Mouse (Mus musculus) heart, embryonic 10.5 days (tissue): Measurements from ENCODE around the gene Banf2. TPM values are rescaled to one million over a fixed set of nuclear protein-coding genes. Genes with fewer than 3 reads are reported as not detected.

ENCODE experiments used
- DNase-seq: peaks from one replicate; pipeline ENCODE4 v3.0.0-alpha.2; 2017; ENCODE audit warnings: low spot score
- H3K27ac ChIP-seq: fragments of 300-500 bp; sonication (generic); 2 replicates; pipeline ENCODE4 v1.5.1; 2016; ENCODE audit warnings: mild to moderate bottlenecking
- H3K27me3 ChIP-seq: fragments of 300-500 bp; sonication (generic); 2 replicates; pipeline ENCODE4 v1.6.1; 2016; ENCODE audit warnings: mild to moderate bottlenecking; ENCODE audit not compliant: poor library complexity, insufficient read depth, severe bottlenecking
- H3K36me3 ChIP-seq: fragments of 300-500 bp; sonication (generic); 2 replicates; pipeline ENCODE4 v1.6.1; 2016; ENCODE audit warnings: mild to moderate bottlenecking, moderate library complexity
- H3K4me1 ChIP-seq: fragments of 300-500 bp; sonication (generic); 2 replicates; pipeline ENCODE4 v1.6.1; 2016; ENCODE audit warnings: mild to moderate bottlenecking
- H3K4me3 ChIP-seq: fragments of 300-500 bp; sonication (generic); 2 replicates; pipeline ENCODE4 v1.5.1; 2016; ENCODE audit warnings: mild to moderate bottlenecking, moderate library complexity
- H3K9me3 ChIP-seq: fragments of 300-500 bp; sonication (generic); 2 replicates; pipeline ENCODE4 v1.6.1; 2016; ENCODE audit warnings: mild to moderate bottlenecking, moderate library complexity
- WGBS: fragments of 180-500 bp; shearing (Covaris S2); methylation state at CpG from one replicate; pipeline ENCODE4 v1.1.7; 2016; 5-methylcytosine and 5-hydroxymethylcytosine counted together
- polyA plus RNA-seq: library from polyadenylated mRNA; unstranded; fragments of >200 nt; fragmentation: Nextera tagmentation; extraction: Ambion mirVana; gene quantifications from 2 replicates; pipeline ENCODE4 v1.2.1, GENCODE M21; 2016

Banf2 gene
- polyA plus RNA-seq, 1 experiment from 2014 or later, result not detected

DNA sequence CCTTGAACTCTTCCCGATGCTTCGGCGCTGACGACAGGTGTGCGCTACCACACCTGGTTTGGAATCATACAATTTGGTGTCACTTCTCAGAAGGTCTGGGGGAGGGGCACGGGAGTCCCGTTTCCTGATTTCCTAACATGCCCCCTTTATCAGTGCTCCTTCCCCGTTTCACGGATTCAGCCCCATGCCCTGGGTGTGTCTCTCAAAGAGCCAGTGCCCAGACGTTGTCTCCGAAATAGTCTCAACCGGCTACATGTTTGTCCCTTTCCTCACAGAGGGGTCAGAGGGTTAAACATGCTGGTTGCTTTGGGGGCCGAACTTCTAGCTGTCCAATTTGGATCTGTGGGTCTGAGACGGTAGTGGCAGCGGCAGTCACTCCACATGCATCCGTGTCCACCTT lies 89.2 kb downstream of the Banf2 start:
- no peaks in the 10 kb centered on the region for H3K4me1 ChIP-seq
- no peaks in the 10 kb centered on the region; the same call in 1 of the 2 replicates for H3K27me3 ChIP-seq
- H3K9me3 ChIP-seq, result no peaks in the 10 kb centered on the region
- no peak overlapping the region for H3K4me3 ChIP-seq
- DNase-seq, result no peak
- H3K27ac ChIP-seq, result no peak overlapping the region
- WGBS, result 88% methylated on average over 16 of the region's 16 CpGs
- H3K36me3 ChIP-seq, result no peaks in the 10 kb centered on the region

Other genes starting within 250 kb of the Banf2 start
- 2.1 and 2.2 TPM in 2 replicates for gene Bfsp1, start 169.9 kb upstream of the Banf2 start, polyA plus RNA-seq
- 746 and 989 TPM in 2 replicates for gene Dstn, start 117.7 kb upstream of the Banf2 start, polyA plus RNA-seq
- gene Rrbp1, start 21.8 kb upstream of the Banf2 start, polyA plus RNA-seq, result 57.6 and 86.9 TPM in 2 replicates
- gene Mgme1, start 237.6 kb downstream of the Banf2 start, polyA plus RNA-seq, result 24.7 TPM in 2 replicates
- gene Snx5, start 237.8 kb downstream of the Banf2 start, polyA plus RNA-seq, result 119 and 128 TPM in 2 replicates